9 mouse cellular contexts compared by ENCODE assay signal in the genomic region with DNA sequence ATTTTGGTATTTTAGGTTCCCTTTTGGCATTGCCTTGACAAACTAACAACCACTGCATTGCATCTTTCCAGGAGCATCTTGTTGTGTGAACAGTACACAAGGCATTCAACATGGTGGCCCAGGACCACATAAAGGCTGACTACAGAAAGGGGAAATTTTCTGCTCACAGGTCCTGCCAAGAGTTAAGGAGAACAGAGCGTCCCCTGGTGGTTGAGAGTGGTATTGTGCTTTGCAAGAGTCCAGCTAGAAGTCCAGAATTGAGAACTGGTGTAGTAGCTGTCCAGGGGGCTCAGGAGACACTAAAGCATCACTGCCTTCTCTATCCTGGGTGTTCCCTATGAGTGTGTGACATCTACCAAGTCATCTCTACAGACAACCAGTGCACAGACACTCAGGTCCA. TPM values are rescaled to one million over a fixed set of nuclear protein-coding genes. Genes with fewer than 3 reads are reported as not detected.
DNase-seq lines count a peak whose midpoint lies in the region; ATAC-seq lines count a peak whose summit lies in the region.
"Had no signal": no experiment of that assay in that cellular context is flagged by ENCODE, and none has a peak within 500 bp of the region (broad histone marks: within the 10 kb centered on the region; RNA-seq: fewer than 3 reads in every experiment).

No protein-coding gene starts in this region.

- no peaks in the 10 kb centered on the region for H3K27me3 ChIP-seq in forebrain, embryonic 10.5 days (ENCODE audit: poor library complexity, severe bottlenecking)
- no peaks in the 10 kb centered on the region for H3K27me3 ChIP-seq in forebrain, embryonic 15.5 days
- H3K27me3 ChIP-seq in midbrain, embryonic 14.5 days (ENCODE audit: control insufficient read depth, insufficient read depth, low read length), result no peaks in the 10 kb centered on the region
- H3K27me3 ChIP-seq in midbrain, embryonic 16.5 days (ENCODE audit: control insufficient read depth, insufficient read depth, low read depth, low read length), result no peaks in the 10 kb centered on the region

- no peak for ATAC-seq in forebrain, embryonic 15.5 days (replicated peaks)
- no peak for ATAC-seq in midbrain, embryonic 14.5 days (ENCODE audit: low FRiP score, low TSS enrichment)
- ATAC-seq in midbrain, embryonic 16.5 days, result no peak

- H3K9me3 ChIP-seq in forebrain, embryonic 10.5 days, result no peaks in the 10 kb centered on the region
- H3K9me3 ChIP-seq in forebrain, embryonic 15.5 days, result no peaks in the 10 kb centered on the region
- H3K9me3 ChIP-seq in midbrain, embryonic 14.5 days (ENCODE audit: control insufficient read depth, low read length), result no peaks in the 10 kb centered on the region
- H3K9me3 ChIP-seq in midbrain, embryonic 16.5 days (replicated peaks; ENCODE audit: control insufficient read depth, low read length, poor library complexity, severe bottlenecking), result no peaks in the 10 kb centered on the region

- peak; percentile 46 for DNase-seq in forebrain, embryonic 10.5 days (ENCODE audit: extremely low spot score, low spot score)
- DNase-seq in midbrain, embryonic 14.5 days, result peak; percentile 54
- peak; percentile 72 for DNase-seq in adrenal gland, postnatal 14 days
- DNase-seq in embryo, embryonic 9.5 days (ENCODE audit: extremely low spot score), result peak; percentile 47
- DNase-seq in layer of hippocampus, postnatal 10 days (ENCODE audit: low spot score in 2 of 2), result peak; percentile 39 to 45
- DNase-seq in retina, postnatal 1 day, result peak; percentile 52

- 0% methylated on average over 1 of the region's 1 CpGs for WGBS in forebrain, embryonic 10.5 days
- WGBS in forebrain, embryonic 15.5 days, result 0% methylated on average over 1 of the region's 1 CpGs
- 3% methylated on average over 1 of the region's 1 CpGs for WGBS in midbrain, embryonic 14.5 days
- WGBS in midbrain, embryonic 16.5 days, result 3% methylated on average over 1 of the region's 1 CpGs

- no peak overlapping the region for H3K9ac ChIP-seq in forebrain, embryonic 15.5 days (replicated peaks)
- H3K9ac ChIP-seq in midbrain, embryonic 14.5 days (replicated peaks; ENCODE audit: low read length), result no peak overlapping the region
- H3K9ac ChIP-seq in midbrain, embryonic 16.5 days (ENCODE audit: low read depth, low read length), result no peak overlapping the region

- H3K36me3 ChIP-seq in forebrain, embryonic 10.5 days (replicated peaks), result no peaks in the 10 kb centered on the region
- no peaks in the 10 kb centered on the region for H3K36me3 ChIP-seq in forebrain, embryonic 15.5 days
- H3K36me3 ChIP-seq in midbrain, embryonic 14.5 days (ENCODE audit: control insufficient read depth, insufficient read depth, low read length), result no peaks in the 10 kb centered on the region
- H3K36me3 ChIP-seq in midbrain, embryonic 16.5 days (ENCODE audit: control insufficient read depth, insufficient read depth, low read length), result no peaks in the 10 kb centered on the region

- no peaks in the 10 kb centered on the region for H3K4me1 ChIP-seq in forebrain, embryonic 10.5 days
- no peaks in the 10 kb centered on the region for H3K4me1 ChIP-seq in forebrain, embryonic 15.5 days
- H3K4me1 ChIP-seq in midbrain, embryonic 14.5 days (ENCODE audit: control insufficient read depth, insufficient read depth, low read length), result no peaks in the 10 kb centered on the region
- H3K4me1 ChIP-seq in midbrain, embryonic 16.5 days (ENCODE audit: control insufficient read depth, insufficient read depth, low read length), result no peaks in the 10 kb centered on the region; the same call in 1 of the 2 replicates

- H3K4me2 ChIP-seq in forebrain, embryonic 15.5 days (replicated peaks), result no peak overlapping the region
- H3K4me2 ChIP-seq in midbrain, embryonic 14.5 days (ENCODE audit: low read length), result no peak overlapping the region
- no peak overlapping the region for H3K4me2 ChIP-seq in midbrain, embryonic 16.5 days (ENCODE audit: low read length)

- H3K4me3 ChIP-seq in forebrain, embryonic 10.5 days, result no peak overlapping the region
- no peak overlapping the region for H3K4me3 ChIP-seq in forebrain, embryonic 15.5 days
- no peak overlapping the region for H3K4me3 ChIP-seq in midbrain, embryonic 14.5 days (replicated peaks; ENCODE audit: low read depth, low read length)
- no peak overlapping the region for H3K4me3 ChIP-seq in midbrain, embryonic 16.5 days (ENCODE audit: low read depth, low read length)

- H3K27ac ChIP-seq in forebrain, embryonic 10.5 days, result no peak overlapping the region
- no peak overlapping the region for H3K27ac ChIP-seq in forebrain, embryonic 15.5 days (replicated peaks)
- no peak overlapping the region for H3K27ac ChIP-seq in midbrain, embryonic 14.5 days (replicated peaks; ENCODE audit: low read depth, low read length)
- no peak overlapping the region for H3K27ac ChIP-seq in midbrain, embryonic 16.5 days (ENCODE audit: low read length)

RNA-seq across cellular contexts. Expression of a gene that starts 49.0 kb away (rescaled TPM):
- polyA plus RNA-seq in forebrain, embryonic 10.5 days (2016; fragmentation: Nextera tagmentation; extraction: Ambion mirVana), result 0.10 TPM in 1 of 2 replicates, not detected in the other
- 0.09 and 0.22 TPM in 2 replicates for polyA plus RNA-seq in forebrain, embryonic 15.5 days (2015; fragmentation: Nextera tagmentation; extraction: Ambion mirVana)
- 0.16 TPM in 1 of 2 replicates, not detected in the other for polyA plus RNA-seq in midbrain, embryonic 14.5 days (2014; fragmentation: Nextera tagmentation; extraction: Ambion mirVana)
- polyA plus RNA-seq in midbrain, embryonic 16.5 days (2015; fragmentation: Nextera tagmentation; extraction: Ambion mirVana), result 0.16 and 0.32 TPM in 2 replicates
- total RNA-seq in adrenal gland, postnatal 14 days (2021), result 0.22 TPM in 1 of 2 replicates, not detected in the other
- under 1 TPM; 0.27 to 0.31 TPM for total RNA-seq in layer of hippocampus, postnatal 10 days (2021)
- total RNA-seq: hematopoietic stem cell, adult 5-6 weeks had no signal
